Mouse (Mus musculus): ENCODE results near the gene Sorbs1.

DNA sequence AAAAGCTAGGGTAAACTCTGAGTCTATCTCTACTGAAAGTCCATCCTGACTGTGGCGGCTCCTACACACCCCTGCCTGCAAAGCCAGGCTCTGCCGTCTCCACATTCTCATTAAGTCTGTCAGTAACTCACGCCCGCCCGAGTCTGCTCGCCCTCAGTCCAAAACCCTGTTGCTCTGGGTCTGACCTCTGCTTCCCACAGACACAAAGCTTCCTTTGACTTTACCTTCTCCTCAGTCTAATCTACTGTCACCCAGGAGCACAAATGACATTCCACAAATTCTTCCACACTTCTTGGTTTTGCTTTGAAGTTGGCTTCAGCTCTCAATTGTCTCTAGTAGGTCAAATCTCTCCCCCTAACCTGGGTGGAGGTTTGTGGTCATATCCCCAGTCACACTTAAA lies 195.1 kb downstream of the Sorbs1 start:
- TF ChIP-seq MYOG (IDR thresholded peaks at IDR 0.05; ENCODE audit: control insufficient read depth in 1 of 3, insufficient read depth in 1 of 3, insufficient read length in 2 of 3, low read depth in 2 of 3) (no peak), E2F4 (IDR thresholded peaks at IDR 0.05; ENCODE audit: insufficient read depth) (no peak), MAX (IDR thresholded peaks at IDR 0.05; ENCODE audit: low read depth) (no peak), POLR2A (IDR thresholded peaks at IDR 0.05; ENCODE audit: insufficient read length, low read depth) (no peak), USF1 (IDR thresholded peaks at IDR 0.05; ENCODE audit: low read depth) (no peak), REST (IDR thresholded peaks at IDR 0.05; ENCODE audit: insufficient read depth, insufficient read length) (no peak), POLR2AphosphoS2 (IDR thresholded peaks at IDR 0.05; ENCODE audit: insufficient read length, low read depth) (no peak), TCF12 (IDR thresholded peaks at IDR 0.05; ENCODE audit: insufficient read depth, poor library complexity, severe bottlenecking) (no peak)

Measured in myocyte (in vitro differentiated cells).